Mouse (Mus musculus): ENCODE results near the gene Olfr492.

The Olfr492 gene

DNA sequence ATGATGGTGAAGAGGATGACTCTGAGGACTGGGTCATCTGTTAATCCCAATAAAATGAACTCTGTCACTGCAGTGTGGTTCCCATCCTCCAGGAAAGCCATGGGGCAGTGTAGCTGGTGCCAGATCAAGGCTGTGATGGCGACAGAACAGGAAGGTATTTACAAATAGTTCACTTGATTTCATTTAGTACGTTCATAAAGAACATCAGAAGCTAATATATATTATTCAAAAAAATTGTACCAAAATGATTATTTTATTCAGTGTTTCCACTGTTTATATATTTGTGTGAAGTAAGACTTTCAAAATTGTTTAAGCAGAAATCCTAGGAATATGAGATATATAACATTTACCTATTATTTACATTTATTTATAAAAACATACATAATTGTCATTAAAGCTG lies at the start of gene Olfr492:
Olfr492 (minus strand) TSS at position 101 of the 400 bp plus-strand sequence.
- no peak for DNase-seq

DNA sequence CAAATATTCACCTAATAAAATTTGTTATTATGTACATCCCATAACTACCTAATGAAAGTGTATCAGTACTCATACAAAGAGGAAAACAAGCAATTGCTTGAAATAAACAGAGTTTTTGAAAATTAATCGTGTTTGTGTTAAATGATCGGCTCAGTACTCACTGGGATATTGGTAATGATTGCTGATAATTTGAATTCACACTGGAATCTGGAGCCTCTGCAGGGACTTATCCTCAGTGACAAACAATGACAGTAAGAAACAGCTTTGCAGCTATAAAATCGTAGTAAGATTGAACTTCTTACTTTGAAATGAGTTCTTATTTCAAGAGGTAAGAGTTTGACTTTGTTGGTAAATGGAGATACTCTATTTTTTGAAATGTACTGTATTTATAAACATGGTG lies 41.6 kb upstream of the Olfr492 start, which contains the start of gene Olfr494:
Olfr494 (plus strand) TSS at position 301 of the 400 bp plus-strand sequence.
- DNase-seq = no peak

DNA sequence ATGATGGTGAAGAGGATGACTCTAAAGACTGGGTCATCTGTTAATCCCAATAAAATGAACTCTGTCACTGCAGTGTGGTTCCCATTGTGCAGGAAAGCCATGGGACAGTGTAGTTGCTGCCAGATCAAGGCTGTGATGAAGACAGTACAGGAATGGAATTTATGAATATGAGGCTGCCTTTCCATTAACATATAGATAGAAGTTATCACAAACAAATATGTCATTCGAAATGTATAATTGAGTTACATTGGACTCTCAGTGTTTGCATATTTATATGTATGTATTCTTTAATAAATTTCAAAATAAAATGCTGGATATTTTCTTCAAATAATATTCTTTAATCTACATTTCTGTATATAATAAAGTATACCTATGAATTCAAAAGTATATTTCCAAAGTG lies 23.4 kb upstream of the Olfr492 start, which contains the start of gene Olfr493:
Olfr493 (minus strand) TSS at position 101 of the 400 bp plus-strand sequence.
- no peak for DNase-seq

DNA sequence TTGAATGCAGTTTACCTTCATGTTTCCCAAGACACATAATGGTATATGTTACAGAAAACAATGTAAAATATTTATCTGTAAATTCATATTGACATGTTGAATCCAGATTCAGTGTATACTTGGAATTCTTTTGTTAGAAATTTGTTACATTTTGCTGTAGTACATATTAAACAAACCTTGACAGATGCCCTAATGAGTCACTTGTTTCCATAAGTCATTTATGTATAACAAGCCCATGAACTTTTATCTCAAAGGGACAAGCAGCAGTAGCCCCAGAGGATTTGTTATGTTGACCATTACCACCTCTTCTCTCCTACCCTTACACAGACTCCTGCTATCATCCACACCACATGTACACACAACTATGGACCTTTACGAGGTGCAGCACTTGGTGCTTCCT lies 10.3 kb downstream of the Olfr492 start, which contains the start of gene Olfr491:
Olfr491 (plus strand) TSS at position 301 of the 400 bp plus-strand sequence.
- no peak for DNase-seq

DNA sequence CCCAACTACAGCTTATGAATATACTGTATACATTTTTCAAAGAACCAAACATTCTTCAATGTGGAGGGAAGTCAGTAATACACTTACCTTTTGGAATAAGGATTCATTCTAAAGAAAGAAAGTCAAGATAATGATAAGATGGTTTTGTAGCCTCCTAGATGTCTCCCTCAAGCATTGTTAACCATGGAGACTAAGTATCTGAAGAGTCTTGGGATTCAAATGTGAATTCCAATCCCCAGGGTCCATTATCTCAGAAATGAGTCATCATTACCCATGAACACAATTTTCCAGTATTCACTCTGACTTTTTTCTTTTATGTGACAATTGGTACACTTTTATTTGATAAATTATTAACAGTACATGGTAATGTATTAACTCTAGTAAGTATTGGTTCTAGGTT lies 34.6 kb downstream of the Olfr492 start, which contains the start of gene Olfr490:
Olfr490 (minus strand) TSS at position 101 of the 400 bp plus-strand sequence.
- no peak for DNase-seq

Measured in lung, postnatal 36 days (tissue).